Mouse (Mus musculus): ENCODE data around the gene Selenof. TPM values are rescaled to one million over a fixed set of nuclear protein-coding genes. Genes with fewer than 3 reads are reported as not detected.

Gene Selenof
- polyA plus RNA-seq, 1 experiment from 2014 or later, result 413 TPM

DNA sequence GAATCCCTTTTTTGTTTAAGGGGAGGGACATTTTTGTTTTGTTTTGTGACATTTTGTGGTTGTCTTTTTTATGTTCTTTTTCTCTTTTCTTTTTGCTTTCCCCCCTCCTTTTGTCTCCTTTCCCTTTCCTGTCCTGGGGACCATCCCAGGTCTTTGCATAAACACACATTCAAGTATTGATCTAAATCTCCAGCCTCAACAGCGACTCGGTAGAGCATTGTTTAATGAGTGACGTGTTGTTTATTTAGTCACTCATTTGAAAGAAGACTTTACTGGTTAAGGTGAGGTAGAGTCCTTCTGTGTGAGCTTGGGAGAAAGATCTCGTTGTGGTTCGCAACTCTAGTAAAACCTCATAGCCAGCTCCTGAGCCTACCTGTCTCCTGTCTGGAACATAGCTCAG is 13.7 kb downstream of the Selenof start:
- no peak overlapping the region for H3K4me3 ChIP-seq
- no peak for ATAC-seq (ENCODE audit: insufficient number of reproducible peaks, low FRiP score)
- H3K27me3 ChIP-seq (replicated peaks), result no peaks in the 10 kb centered on the region
- H3K4me2 ChIP-seq, result no peak overlapping the region
- peaks cover 65% of the 10 kb centered on the region for H3K4me1 ChIP-seq (replicated peaks)
- H3K9me3 ChIP-seq (replicated peaks), result no peaks in the 10 kb centered on the region
- peak overlapping the region; percentile 74; the same call in 1 of the 2 replicates for H3K27ac ChIP-seq (ENCODE audit: poor library complexity, severe bottlenecking)
- WGBS, result 64% methylated on average over 5 of the region's 5 CpGs
- peaks cover 37% of the 10 kb centered on the region for H3K36me3 ChIP-seq
- no peak overlapping the region for H3K9ac ChIP-seq

DNA sequence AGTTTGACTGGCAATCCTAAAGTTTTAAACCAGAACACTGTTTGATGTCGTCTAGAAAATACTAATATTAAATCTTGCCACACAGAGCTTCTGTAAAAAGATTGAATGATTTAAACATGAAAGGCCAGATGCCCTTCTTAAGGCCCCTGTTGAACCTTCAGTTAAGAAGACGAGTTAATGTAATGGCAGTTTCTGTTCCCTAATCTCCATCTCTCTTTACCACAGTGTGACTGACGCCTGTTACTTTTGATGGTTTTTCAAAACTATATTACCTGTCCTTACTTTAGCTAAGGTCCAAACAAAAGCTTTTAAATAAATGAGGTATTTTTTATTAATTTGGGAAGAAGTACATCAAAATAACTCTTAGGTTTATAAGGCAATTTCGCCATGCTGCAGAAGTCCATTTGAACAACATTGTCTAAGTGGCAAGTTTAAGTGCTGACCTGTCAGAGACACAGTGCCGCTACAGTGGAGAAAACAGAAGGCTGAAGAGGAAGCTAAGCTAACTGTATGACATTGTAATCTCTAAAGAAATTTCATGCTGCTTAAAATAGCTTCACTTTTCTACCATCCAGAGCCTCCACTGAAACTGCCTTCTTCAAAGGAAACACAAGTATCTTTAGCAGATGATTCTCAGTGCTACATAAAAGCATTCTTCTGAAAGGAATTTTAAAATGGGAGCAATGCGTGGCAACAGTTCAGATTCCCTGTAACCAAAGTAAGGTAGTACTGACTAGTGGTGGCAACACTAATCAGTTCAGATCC is 14.9 kb downstream of the Selenof start:
- no peak overlapping the region for H3K9ac ChIP-seq

DNA sequence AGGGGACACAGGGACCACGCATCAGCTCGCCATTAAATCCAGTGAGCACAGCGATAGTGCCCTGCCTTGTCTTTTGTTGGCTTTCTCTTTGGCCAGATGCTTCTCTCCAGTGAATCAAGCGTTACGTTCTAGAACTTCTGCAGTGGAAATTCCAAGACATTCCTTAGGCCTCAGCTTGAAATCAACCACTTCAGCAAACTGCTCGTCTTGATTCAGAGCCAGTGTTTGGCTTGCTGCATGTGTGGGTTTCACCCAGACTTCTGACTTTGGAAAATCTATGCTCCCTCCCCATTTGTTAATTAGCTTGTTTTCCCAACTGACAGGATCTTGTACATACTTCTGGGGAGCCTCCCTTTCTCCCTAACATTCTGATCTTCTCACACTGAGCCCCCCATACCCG is 16.6 kb downstream of the Selenof start:
- Histone ChIP-seq H3K27me3 (replicated peaks) (no peaks in the 10 kb centered on the region), H3K9me3 (replicated peaks) (no peaks in the 10 kb centered on the region), H3K4me1 (replicated peaks) (peaks cover 49% of the 10 kb centered on the region), H3K4me2 (no peak overlapping the region), H3K4me3 (no peak overlapping the region), H3K9ac (no peak overlapping the region), H3K27ac (ENCODE audit: poor library complexity, severe bottlenecking) (peak overlapping the region; percentile 19; the same call in 1 of the 2 replicates), H3K36me3 (peaks cover 44% of the 10 kb centered on the region)
- 86% methylated on average over 7 of the region's 7 CpGs for WGBS
- no peak for ATAC-seq (ENCODE audit: insufficient number of reproducible peaks, low FRiP score)

More for the DNA sequence above, 14.9 kb downstream of the Selenof start:
- 48% methylated on average over 6 of the region's 6 CpGs for WGBS
- no peak for ATAC-seq (ENCODE audit: insufficient number of reproducible peaks, low FRiP score)
- Histone ChIP-seq H3K4me1 (replicated peaks) (peaks cover 57% of the 10 kb centered on the region), H3K4me3 (no peak overlapping the region), H3K27ac (ENCODE audit: poor library complexity, severe bottlenecking) (peak overlapping the region; percentile 86), H3K27me3 (replicated peaks) (no peaks in the 10 kb centered on the region), H3K9me3 (replicated peaks) (no peaks in the 10 kb centered on the region), H3K4me2 (peak overlapping the region; percentile 46), H3K36me3 (peaks cover 36% of the 10 kb centered on the region)

DNA sequence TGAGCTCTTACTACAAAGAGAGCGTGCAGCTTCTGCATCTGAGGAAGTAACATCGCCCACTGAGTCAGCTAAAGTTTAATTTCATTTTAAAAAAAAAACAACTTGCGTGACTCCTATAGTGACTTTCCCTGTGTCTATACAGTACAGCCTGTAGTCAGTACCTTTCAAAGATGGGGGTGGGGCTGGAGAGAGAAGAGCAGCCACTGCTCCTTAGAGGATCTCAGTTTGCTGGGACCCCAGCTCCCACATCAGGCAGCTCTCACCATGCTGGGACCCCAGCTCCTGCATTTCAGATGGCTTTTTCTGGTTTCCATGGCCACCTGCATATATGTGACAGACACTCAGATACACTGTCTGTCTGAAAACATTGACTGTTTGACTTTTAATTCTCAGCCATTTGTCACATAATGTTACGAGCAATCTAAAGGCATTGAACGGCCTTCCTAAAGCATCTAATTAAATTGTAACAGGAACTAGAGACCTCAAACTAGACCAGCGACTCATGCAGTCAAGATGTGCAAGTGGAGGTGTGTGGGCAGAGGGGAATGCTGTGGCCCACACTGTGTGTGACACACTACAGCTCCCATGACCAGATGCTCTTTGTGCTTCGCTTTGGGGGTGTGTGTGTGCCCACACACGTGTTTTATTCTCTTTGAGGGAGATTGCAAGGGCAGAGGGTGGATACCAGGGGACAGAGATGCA is 19.2 kb downstream of the Selenof start:
- Histone ChIP-seq H3K36me3 (peaks cover 45% of the 10 kb centered on the region), H3K4me3 (no peak overlapping the region), H3K9ac (no peak overlapping the region), H3K4me2 (no peak overlapping the region), H3K4me1 (replicated peaks) (peaks cover 28% of the 10 kb centered on the region), H3K27ac (ENCODE audit: poor library complexity, severe bottlenecking) (no peak overlapping the region), H3K27me3 (replicated peaks) (no peaks in the 10 kb centered on the region), H3K9me3 (replicated peaks) (no peaks in the 10 kb centered on the region)
- ATAC-seq (ENCODE audit: insufficient number of reproducible peaks, low FRiP score), result no peak
- 89% methylated on average over 8 of the region's 8 CpGs for WGBS

DNA sequence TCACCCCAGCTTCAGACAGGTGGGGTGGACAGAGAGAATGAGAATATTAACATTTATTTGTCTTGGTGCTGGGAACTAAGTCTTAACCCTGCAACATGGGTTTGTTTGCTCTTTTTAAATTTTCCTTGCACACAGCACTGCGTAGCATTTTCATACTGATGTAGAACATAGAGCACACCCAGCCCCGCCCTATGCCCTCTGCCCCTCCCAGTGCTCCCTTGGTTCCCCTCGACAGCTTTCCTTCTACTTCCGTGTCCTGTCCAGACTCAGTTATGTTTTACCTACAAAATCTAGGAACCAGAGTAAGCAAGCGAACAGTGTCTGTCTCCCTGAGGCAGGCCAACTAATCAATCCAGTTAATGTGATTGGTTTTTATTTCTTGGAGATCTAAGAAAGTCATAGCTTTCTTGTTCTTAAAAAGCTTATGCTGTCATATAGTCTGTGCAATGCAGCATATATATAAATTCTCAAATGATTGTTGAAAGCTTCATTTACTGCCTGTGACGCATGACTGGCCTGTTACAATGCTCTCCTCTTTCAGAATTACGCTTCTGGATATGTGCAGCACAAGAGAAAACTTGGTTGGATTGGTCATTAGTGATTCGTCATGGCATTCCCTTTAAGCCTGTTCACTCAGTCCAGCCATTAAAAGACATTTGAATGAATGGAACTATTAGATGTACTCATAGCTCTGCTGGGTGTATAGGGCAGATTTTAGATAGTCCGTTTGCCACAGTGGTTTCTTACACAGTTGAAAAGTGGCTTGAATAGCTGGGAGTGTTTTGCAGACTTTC is 23.1 kb downstream of the Selenof start:
- Histone ChIP-seq H3K9ac (no peak overlapping the region), H3K36me3 (peaks cover 57% of the 10 kb centered on the region)
- WGBS, result 90% methylated on average over 9 of the region's 9 CpGs

DNA sequence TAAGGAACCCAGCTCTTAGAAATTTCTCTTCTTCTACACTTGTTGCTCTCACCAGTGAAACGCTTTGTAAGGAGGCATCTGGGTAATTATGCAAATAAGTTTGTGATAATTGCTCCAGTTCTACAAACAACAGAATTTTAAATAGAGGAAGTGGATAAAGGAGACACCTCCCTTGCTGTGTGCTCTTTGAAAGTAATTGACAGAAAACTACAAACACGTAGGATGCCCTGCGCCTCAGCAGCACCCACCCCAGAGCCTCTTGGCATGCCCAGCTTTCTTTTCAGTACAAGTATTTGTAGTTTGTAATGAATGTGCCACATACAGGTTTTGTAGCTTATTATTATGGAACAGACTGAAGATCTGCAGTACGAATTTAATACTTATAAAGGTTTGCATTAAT is 27.0 kb downstream of the Selenof start:
- Histone ChIP-seq H3K27me3 (replicated peaks) (no peaks in the 10 kb centered on the region), H3K4me1 (replicated peaks) (peaks cover 5% of the 10 kb centered on the region; the same call in 1 of the 2 replicates), H3K9ac (no peak overlapping the region), H3K27ac (ENCODE audit: poor library complexity, severe bottlenecking) (no peak overlapping the region), H3K9me3 (replicated peaks) (no peaks in the 10 kb centered on the region), H3K4me2 (no peak overlapping the region), H3K36me3 (peaks cover 61% of the 10 kb centered on the region), H3K4me3 (no peak overlapping the region)
- ATAC-seq (ENCODE audit: insufficient number of reproducible peaks, low FRiP score), result no peak
- WGBS, result 92% methylated on average over 4 of the region's 4 CpGs

More for the DNA sequence above, 23.1 kb downstream of the Selenof start:
- Histone ChIP-seq H3K27me3 (replicated peaks) (no peaks in the 10 kb centered on the region), H3K27ac (ENCODE audit: poor library complexity, severe bottlenecking) (no peak overlapping the region), H3K4me2 (no peak overlapping the region), H3K9me3 (replicated peaks) (no peaks in the 10 kb centered on the region), H3K4me3 (no peak overlapping the region), H3K4me1 (replicated peaks) (0 out of 2 replicates have a peak, but pooled peaks cover 8% of the 10 kb centered on the region)
- no peak for ATAC-seq (ENCODE audit: insufficient number of reproducible peaks, low FRiP score)

DNA sequence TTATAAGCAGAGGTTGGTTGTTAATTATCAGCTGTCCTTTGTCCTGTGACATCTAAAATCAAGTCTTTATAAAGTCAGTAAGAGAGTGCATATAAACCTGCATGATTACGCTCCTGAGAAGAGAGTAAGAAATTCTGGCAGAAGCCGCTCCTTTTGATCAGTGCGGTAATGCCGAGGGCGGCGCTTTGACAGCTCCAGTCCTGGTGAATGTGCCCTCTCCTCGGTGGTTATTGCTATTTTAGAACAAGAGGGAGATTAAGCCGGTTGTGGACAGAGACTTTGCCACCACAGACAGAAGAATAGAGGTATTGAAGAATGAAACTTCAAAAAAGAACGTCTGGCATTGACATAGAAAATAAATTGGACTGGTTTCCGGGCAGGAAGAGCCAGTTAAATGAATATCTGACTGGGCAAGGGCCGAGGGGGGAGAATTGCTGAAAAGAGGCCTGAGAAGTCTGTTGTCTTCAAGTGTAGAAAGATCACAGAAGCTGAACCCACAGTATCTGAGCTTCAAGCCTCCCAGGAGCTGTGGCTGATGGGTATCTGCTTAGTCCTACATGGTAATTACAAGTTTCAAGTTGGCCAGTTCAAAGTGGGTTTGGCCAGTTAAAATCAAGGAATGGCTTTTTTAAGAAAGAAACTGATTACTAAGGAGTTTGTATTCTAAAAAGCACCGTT is 27.8 kb downstream of the Selenof start:
- WGBS, result 72% methylated on average over 12 of the region's 12 CpGs
- H3K9me3 ChIP-seq (replicated peaks), result no peaks in the 10 kb centered on the region
- no peak overlapping the region for H3K9ac ChIP-seq
- H3K4me2 ChIP-seq, result no peak overlapping the region
- no peaks in the 10 kb centered on the region for H3K27me3 ChIP-seq (replicated peaks)
- H3K4me3 ChIP-seq, result no peak overlapping the region
- H3K27ac ChIP-seq (ENCODE audit: poor library complexity, severe bottlenecking), result no peak overlapping the region; the same call in 1 of the 2 replicates
- no peak for ATAC-seq (ENCODE audit: insufficient number of reproducible peaks, low FRiP score)
- peaks cover 58% of the 10 kb centered on the region for H3K36me3 ChIP-seq
- peaks cover 13% of the 10 kb centered on the region for H3K4me1 ChIP-seq (replicated peaks)

DNA sequence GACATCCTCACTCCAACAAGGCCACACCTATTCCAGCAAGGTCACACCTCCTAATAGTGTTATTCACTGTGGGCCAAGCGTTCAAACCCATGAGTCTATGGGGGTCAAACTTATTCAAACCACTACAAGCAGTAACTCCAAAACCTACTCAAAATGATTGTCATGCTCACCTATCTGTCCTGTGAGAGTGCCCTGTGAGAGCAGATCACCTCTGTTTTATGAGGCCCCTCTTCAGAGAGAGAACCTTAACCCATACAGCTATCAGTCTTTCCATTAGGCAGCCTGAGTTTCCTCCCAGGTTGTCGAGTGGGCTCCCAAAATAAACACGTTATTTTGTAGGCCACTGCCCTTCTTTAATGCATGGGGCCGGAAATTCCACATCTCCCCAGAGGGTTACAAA is 32.3 kb downstream of the Selenof start:
- no peak overlapping the region for H3K9ac ChIP-seq
- 47% methylated on average over 4 of the region's 4 CpGs for WGBS
- peaks cover 28% of the 10 kb centered on the region for H3K4me1 ChIP-seq (replicated peaks)
- H3K4me2 ChIP-seq, result no peak overlapping the region
- no peaks in the 10 kb centered on the region for H3K9me3 ChIP-seq (replicated peaks)
- no peaks in the 10 kb centered on the region for H3K27me3 ChIP-seq (replicated peaks)
- ATAC-seq (ENCODE audit: insufficient number of reproducible peaks, low FRiP score), result no peak
- H3K36me3 ChIP-seq, result peaks cover 35% of the 10 kb centered on the region
- H3K27ac ChIP-seq (ENCODE audit: poor library complexity, severe bottlenecking), result no peak overlapping the region
- H3K4me3 ChIP-seq, result no peak overlapping the region

DNA sequence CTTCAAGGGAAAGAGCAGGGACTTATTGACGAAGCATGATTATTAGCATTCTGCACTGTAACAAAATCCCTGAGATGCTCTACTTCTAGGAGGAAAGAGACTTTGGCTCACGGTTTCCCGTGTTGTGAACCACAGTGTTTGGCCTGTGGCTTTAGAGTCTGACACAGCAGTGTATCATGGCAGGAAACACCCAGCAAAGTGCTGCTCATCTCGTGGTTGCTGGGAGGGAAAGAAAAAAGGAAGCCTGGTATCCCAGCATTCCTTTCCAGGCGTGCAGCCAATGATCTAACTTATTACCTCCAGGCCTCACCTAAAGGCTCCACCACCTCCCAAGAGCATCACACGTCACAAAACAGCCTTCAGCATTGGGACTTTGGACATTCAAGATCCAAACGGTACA is 32.7 kb downstream of the Selenof start:
- Histone ChIP-seq H3K27me3 (replicated peaks) (no peaks in the 10 kb centered on the region), H3K4me2 (no peak overlapping the region), H3K9ac (no peak overlapping the region), H3K4me3 (no peak overlapping the region), H3K4me1 (replicated peaks) (peaks cover 26% of the 10 kb centered on the region), H3K27ac (ENCODE audit: poor library complexity, severe bottlenecking) (no peak overlapping the region), H3K9me3 (replicated peaks) (no peaks in the 10 kb centered on the region), H3K36me3 (peaks cover 33% of the 10 kb centered on the region)
- 74% methylated on average over 7 of the region's 7 CpGs for WGBS
- ATAC-seq (ENCODE audit: insufficient number of reproducible peaks, low FRiP score), result no peak

DNA sequence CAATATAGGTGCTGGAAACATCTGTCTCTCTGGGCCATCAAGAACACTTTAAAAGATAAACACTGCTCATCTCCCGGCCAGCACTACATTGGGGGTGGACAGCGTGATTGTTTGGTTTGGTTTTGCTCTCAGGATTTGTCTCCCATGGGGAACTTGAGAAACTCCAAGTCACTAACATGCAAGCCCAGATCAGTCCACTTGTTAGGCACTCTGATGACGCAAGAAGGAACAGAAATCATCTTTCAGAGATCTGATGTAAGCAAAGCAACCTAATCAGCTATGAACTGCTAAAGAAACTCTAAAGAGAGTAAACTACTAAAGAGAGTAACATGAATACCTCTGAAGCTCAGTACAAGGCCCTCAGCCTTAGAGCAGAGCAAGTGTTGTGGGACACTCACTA is 33.5 kb downstream of the Selenof start:
- H3K27ac ChIP-seq (ENCODE audit: poor library complexity, severe bottlenecking), result no peak overlapping the region
- no peak for ATAC-seq (ENCODE audit: insufficient number of reproducible peaks, low FRiP score)
- H3K27me3 ChIP-seq (replicated peaks), result no peaks in the 10 kb centered on the region
- 74% methylated on average over 3 of the region's 3 CpGs for WGBS
- H3K9ac ChIP-seq, result no peak overlapping the region
- peaks cover 23% of the 10 kb centered on the region for H3K4me1 ChIP-seq (replicated peaks)
- peaks cover 26% of the 10 kb centered on the region for H3K36me3 ChIP-seq
- H3K4me2 ChIP-seq, result no peak overlapping the region
- H3K4me3 ChIP-seq, result no peak overlapping the region
- H3K9me3 ChIP-seq (replicated peaks), result no peaks in the 10 kb centered on the region

All from heart, embryonic 12.5 days (tissue).